Mouse (Mus musculus) heart, postnatal 36 days (tissue): ENCODE data around the gene Ywhah. TPM values are rescaled to one million over a fixed set of nuclear protein-coding genes. Genes with fewer than 3 reads are reported as not detected.
"Not testable (repeated sequence)": the region's sequence is repeated elsewhere in the genome, so short reads cannot be mapped to it uniquely, and the experiment has no call there.

Experiments
- DNase-seq, 2 experiments: peaks; one replicate each; pipeline ENCODE4 v3.0.0; 2021 to 2022
- intact Hi-C: fragments of 180-260 bp; cut with DNase I; formaldehyde crosslinking; loops from one replicate; pipeline ENCODE4 v1.15.1; 2025
- total RNA-seq, 2 experiments: library from RNA; stranded (reverse); gene quantifications; 2 replicates each; pipeline ENCODE4 v1.2.3; 2021

Ywhah gene
- total RNA-seq, 2 experiments from 2014 or later = 83.7 to 93.5 TPM

GRCm38 (mm10) chr5:33040735-33041134 lies 22.1 kb downstream of the Ywhah start:
- intact Hi-C loops, DNase-seq: not testable (repeated sequence)

- no peak for DNase-seq
- intact Hi-C loops = no loop called here
Observed at GRCm38 (mm10) chr5:33043397-33043796, 24.8 kb downstream of the Ywhah start.

GRCm38 (mm10) chr5:33044636-33045315 lies 26.2 kb downstream of the Ywhah start:
- DNase-seq = no peak
- intact Hi-C loops = no loop called here

GRCm38 (mm10) chr5:33045316-33045705 lies 26.7 kb downstream of the Ywhah start:
- no peak for DNase-seq
- intact Hi-C loops = no loop called here

GRCm38 (mm10) chr5:33052849-33053582 lies 34.4 kb downstream of the Ywhah start:
- intact Hi-C loops = no loop called here
- no peak for DNase-seq

GRCm38 (mm10) chr5:33056126-33056765 lies 37.6 kb downstream of the Ywhah start:
- no peak for DNase-seq
- intact Hi-C loops = no loop called here

GRCm38 (mm10) chr5:33070071-33070470 lies 51.5 kb downstream of the Ywhah start:
- intact Hi-C loops = no loop called here

DNA sequence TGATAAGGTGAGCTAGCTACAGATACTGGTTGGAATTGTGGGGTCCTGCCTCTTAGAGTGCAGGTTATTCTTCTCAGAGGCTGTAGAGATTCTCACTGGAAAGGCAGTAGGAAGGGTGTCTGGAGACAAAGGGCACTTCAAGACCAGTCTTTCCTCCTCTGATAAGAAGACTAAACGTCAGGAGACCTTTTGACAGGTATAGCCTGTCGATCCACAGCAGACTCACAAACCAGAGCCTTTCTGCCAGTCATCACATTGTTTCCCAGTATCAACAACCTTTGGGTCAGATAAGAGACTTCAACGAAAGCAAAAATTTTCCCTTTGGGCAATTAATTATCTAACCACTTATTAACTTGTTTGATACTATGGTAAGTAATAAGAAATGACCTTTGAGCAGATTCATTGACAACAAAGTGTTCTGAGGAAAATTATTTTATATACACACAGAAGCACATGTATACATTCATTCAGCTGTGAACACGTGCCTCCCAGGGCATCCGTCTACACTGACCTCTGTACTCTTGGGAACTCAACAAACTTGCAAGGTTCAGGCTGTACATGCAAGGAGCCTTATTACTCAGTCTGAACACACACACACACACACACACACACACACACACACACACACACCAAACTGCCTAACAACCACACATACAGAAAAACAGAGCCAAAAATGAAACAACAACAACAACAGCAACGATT lies 58.0 kb downstream of the Ywhah start:
- intact Hi-C loops = no loop called here

More at GRCm38 (mm10) chr5:33070071-33070470, 51.5 kb downstream of the Ywhah start:
- DNase-seq = no peak

More for the DNA sequence above, 58.0 kb downstream of the Ywhah start:
- no peak for DNase-seq

Other genes with a start within 250 kb of the Ywhah start
- gene Pisd, start 233.2 kb upstream of the Ywhah start, total RNA-seq = 10 to 100 TPM; 28.5 to 29.1 TPM
- gene Gm20671, start 191.7 kb upstream of the Ywhah start, total RNA-seq = 1 to 10 TPM; 1.3 to 1.5 TPM
- 1 to 10 TPM; 6.1 to 6.4 TPM for gene Prr14l, start 164.6 kb upstream of the Ywhah start, total RNA-seq
- 10 to 100 TPM; 24.6 to 25.1 TPM for gene Depdc5, start 155.1 kb upstream of the Ywhah start, total RNA-seq
- gene Slc5a1, start 85.4 kb downstream of the Ywhah start, total RNA-seq = under 1 TPM; 0.31 to 0.54 TPM
- 1 to 10 TPM; 2.1 to 2.6 TPM for gene Spon2, start 199.6 kb downstream of the Ywhah start, total RNA-seq